Mouse (Mus musculus): ENCODE data around the gene 1700086D15Rik.

- TF ChIP-seq CTCF (conservative IDR thresholded peaks at IDR 0.05; ENCODE audit: insufficient read depth, insufficient read length, low read depth, low read length) (no peak), POLR2A (IDR thresholded peaks at IDR 0.05; ENCODE audit: low read depth, low read length) (no peak)
These were observed 47.6 kb downstream of the 1700086D15Rik start for GRCm38 (mm10) chr11:65112086-65112485.

Data from kidney, adult 2 months (tissue).